Mouse (Mus musculus) erythroblast, embryonic 14.5 days (primary cell): ENCODE data around the gene Tmem59l.

Experiments
- GATA1 ChIP-seq: IDR thresholded peaks from 2 replicates; pipeline ENCODE4 v1.6.1; 2012; ENCODE audit warnings: low read length, inconsistent platforms, mixed read lengths
- TAL1 ChIP-seq: IDR thresholded peaks from 3 replicates; pipeline ENCODE4 v1.6.1; 2012; ENCODE audit warnings: low read length, inconsistent platforms, mixed read lengths

DNA sequence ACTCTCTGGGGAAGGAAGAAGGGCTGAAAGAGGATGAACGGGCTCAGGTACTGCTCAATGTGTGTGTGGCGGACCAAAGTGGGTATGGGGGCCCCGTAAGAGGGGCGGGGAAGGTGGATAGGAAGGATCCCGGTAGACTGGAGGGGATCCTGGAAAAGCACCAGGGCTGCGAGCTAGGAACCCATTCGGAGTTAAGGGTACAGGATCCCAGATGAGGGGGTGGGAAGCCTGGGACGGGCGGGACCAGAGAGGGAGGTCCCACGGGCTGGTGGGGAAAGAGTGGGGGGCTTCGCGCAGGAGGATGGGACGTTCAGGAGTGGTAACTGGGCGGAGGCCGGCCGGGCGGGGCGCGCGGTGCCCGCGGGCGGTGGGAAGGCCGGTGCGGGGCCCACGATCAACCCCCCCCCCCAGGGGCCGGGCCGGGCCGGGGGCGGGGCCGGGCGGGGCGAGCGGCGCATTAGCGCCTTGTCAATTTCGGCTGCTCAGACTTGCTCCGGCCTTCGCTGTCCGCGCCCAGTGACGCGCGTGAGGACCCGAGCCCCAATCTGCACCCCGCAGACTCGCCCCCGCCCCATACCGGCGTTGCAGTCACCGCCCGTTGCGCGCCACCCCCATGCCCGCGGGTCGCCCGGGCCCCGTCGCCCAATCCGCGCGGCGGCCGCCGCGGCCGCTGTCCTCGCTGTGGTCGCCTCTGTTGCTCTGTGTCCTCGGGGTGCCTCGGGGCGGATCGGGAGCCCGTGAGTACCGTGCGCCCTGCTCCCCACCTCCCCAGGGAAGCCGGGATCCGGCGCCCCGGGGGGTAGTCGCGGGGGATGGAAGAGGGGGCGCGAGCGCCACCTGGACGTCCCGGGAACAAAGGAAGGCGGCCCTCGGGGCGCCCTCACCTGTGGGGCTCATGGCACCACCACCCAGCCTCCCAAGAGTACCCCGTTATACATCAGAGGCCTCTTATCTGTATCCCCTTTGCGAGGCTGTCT lies 5.8 kb upstream of the Tmem59l start, which contains the start of gene Crlf1:
- TF ChIP-seq GATA1 (no peak), TAL1 (no peak)
